Mouse (Mus musculus) midbrain, embryonic 12.5 days (tissue): ENCODE results near the gene Tmc7. TPM values are rescaled to one million over a fixed set of nuclear protein-coding genes. Genes with fewer than 3 reads are reported as not detected.

ENCODE experiments used
- polyA plus RNA-seq: library from polyadenylated mRNA; unstranded; fragments of >200 nt; fragmentation: Nextera tagmentation; extraction: Ambion mirVana; gene quantifications from 2 replicates; pipeline ENCODE4 v1.2.1, GENCODE M21; 2016

The Tmc7 gene
- polyA plus RNA-seq, 1 experiment from 2014 or later, result 10.4 TPM

Other genes with a start within 250 kb of the Tmc7 start
- 5.5 TPM in 2 replicates for gene Syt17, start 136.5 kb downstream of the Tmc7 start, polyA plus RNA-seq
- gene Itpripl2, start 92.8 kb downstream of the Tmc7 start, polyA plus RNA-seq, result 2.0 and 2.2 TPM in 2 replicates
- gene Coq7, start 51.4 kb downstream of the Tmc7 start, polyA plus RNA-seq, result 86.3 and 91.5 TPM in 2 replicates
- gene Tmc5, start 12.6 kb upstream of the Tmc7 start, polyA plus RNA-seq, result 0.21 and 0.23 TPM in 2 replicates
- gene Gde1, start 121.0 kb upstream of the Tmc7 start, polyA plus RNA-seq, result 106 and 108 TPM in 2 replicates
- 40.7 and 44.6 TPM in 2 replicates for gene Ccp110, start 127.8 kb upstream of the Tmc7 start, polyA plus RNA-seq
- 89.4 and 95.3 TPM in 2 replicates for gene Vps35l, start 155.5 kb upstream of the Tmc7 start, polyA plus RNA-seq